Mouse (Mus musculus): ENCODE data around the gene Olfr205. TPM values are rescaled to one million over a fixed set of nuclear protein-coding genes. Genes with fewer than 3 reads are reported as not detected.
"Not testable (repeated sequence)": the region's sequence is repeated elsewhere in the genome, so short reads cannot be mapped to it uniquely, and the experiment has no call there.

Gene Olfr205
- not detected for total RNA-seq (2021)
- long read RNA-seq, experiment 1, result 0 reads
- long read RNA-seq, experiment 2, result 0 reads

DNA sequence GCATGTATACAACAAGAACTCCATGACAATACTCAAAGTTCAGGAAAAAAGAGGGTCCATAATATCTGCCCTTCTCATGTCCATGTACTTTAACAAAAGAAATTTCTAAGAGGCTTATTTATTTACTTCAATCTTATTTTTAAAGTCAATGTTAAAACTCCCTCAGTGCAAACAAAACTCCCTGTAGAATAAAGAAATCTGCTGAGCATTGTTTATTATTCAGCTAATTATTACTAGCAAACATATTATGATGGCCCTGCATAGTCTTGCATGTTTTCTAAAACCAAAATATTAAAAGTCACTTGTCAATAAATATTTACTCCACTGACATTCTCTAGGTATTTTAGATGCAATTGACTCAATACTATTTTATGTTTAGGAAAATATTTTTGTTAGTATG, at the start of gene Olfr205:
Gene Olfr205 (minus strand): TSS at position 101 of the 400 bp plus-strand sequence.
- H3K27ac ChIP-seq, result no peak within 1 kb of the TSS
- no peak for DNase-seq (ENCODE audit: extremely low spot score in 1 of 2, low spot score in 2 of 2)
- no peak within 1 kb of the TSS for H3K4me3 ChIP-seq
- intact Hi-C loops (cut with DNase I), result no loop called here
- no peak for TF ChIP-seq CTCF (IDR thresholded peaks at IDR 0.05)

DNA sequence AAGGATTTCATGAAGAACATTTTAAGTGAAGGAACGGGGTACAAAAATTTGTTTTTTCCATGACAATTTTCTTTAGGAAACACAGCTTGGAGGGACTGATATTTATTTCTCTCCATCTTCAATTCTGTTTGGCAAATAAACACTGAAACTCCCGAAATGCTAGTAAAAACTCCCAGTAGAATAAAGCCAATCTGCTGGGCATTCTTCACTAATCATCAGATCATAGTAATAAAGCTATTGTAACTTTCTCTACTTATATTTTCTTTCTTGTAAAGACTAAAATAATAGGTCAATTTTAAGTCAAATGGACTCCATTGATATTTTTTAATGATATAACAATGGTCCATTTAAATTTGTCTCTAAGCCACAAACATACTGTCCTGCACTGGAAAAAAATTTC, 33.0 kb upstream of the Olfr205 start, which contains the start of gene Olfr209:
Gene Olfr209 (minus strand): TSS at position 101 of the 400 bp plus-strand sequence.
- Histone ChIP-seq H3K27ac (no peak within 1 kb of the TSS), H3K4me3 (no peak within 1 kb of the TSS)
- no peak for DNase-seq (ENCODE audit: extremely low spot score in 1 of 2, low spot score in 2 of 2)
- TF ChIP-seq CTCF (IDR thresholded peaks at IDR 0.05), result no peak
- intact Hi-C loops (cut with DNase I), result loop anchor here (2.0 kb wide), 1 partner anchor 17 kb away; no protein-coding TSS in a partner anchor

- TF ChIP-seq CTCF (IDR thresholded peaks at IDR 0.05), result no peak
- intact Hi-C loops (cut with DNase I), result no loop called here
- no peak within 1 kb of the TSS for H3K4me3 ChIP-seq
- DNase-seq (ENCODE audit: extremely low spot score in 1 of 2, low spot score in 2 of 2), result no peak
- no peak within 1 kb of the TSS for H3K27ac ChIP-seq
Observed at GRCm38 (mm10) chr16:59349146-59349545, 18.2 kb upstream of the Olfr205 start, which contains the start of gene Olfr206. Olfr206 (minus strand) TSS chr16:59349246.

DNA sequence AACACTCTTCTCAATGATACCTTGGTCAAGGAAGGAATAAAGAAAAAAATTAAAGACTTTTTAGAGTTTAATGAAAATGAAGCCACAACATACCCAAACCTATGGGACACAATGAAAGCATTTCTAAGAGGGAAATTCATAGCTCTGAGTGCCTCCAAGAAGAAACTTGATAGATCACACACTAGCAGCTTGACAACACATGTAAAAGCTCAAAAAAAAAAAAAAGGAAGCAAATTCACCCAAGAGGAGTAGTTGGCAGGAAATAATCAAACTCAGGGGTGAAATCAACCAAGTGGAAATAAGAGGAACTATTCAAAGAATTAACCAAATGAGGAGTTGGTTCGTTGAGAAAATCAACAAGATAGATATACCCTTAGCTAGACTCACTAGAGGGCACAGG, 7.7 kb downstream of the Olfr205 start:
- intact Hi-C loops (cut with DNase I); H3K4me3 ChIP-seq; H3K27ac ChIP-seq; DNase-seq (ENCODE audit: extremely low spot score in 1 of 2, low spot score in 2 of 2): not testable (repeated sequence)

DNA sequence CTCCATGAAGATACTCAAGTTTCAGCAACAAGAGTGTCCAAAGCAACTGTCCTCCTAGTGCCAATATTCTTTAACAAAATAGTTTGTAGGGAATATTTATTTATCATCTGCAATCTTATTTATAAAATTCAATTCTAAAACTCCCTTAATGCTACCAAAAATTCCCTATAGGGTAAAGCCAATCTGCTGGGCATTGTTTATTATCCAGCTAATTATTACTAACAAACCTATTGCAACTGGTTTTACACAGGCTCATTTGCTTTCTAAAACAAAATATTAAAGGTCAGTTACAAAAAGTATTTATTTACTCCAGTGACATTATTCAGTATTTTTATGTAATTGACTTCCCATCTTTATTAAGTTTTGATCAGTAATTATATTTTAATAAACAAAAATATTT, 12.8 kb downstream of the Olfr205 start, which contains the start of gene Olfr204:
Gene Olfr204 (minus strand): TSS at position 101 of the 400 bp plus-strand sequence.
- no peak within 1 kb of the TSS for H3K27ac ChIP-seq
- DNase-seq (ENCODE audit: extremely low spot score in 1 of 2, low spot score in 2 of 2), result no peak
- no peak within 1 kb of the TSS for H3K4me3 ChIP-seq
- no peak for TF ChIP-seq CTCF (IDR thresholded peaks at IDR 0.05)
- intact Hi-C loops (cut with DNase I), result no loop called here

- TF ChIP-seq CTCF (IDR thresholded peaks at IDR 0.05), result no peak
- intact Hi-C loops (cut with DNase I), result no loop called here
- DNase-seq (ENCODE audit: extremely low spot score in 1 of 2, low spot score in 2 of 2), result no peak
- no peak within 1 kb of the TSS for H3K27ac ChIP-seq
- H3K4me3 ChIP-seq, result no peak within 1 kb of the TSS
Observed at GRCm38 (mm10) chr16:59298581-59298980, 32.4 kb downstream of the Olfr205 start, which contains the start of gene Olfr203. Olfr203 (plus strand) TSS chr16:59298881.

GRCm38 (mm10) chr16:59287576-59287975, 43.4 kb downstream of the Olfr205 start:
- DNase-seq (ENCODE audit: extremely low spot score in 1 of 2, low spot score in 2 of 2); H3K27ac ChIP-seq; H3K4me3 ChIP-seq; intact Hi-C loops (cut with DNase I): not testable (repeated sequence)

DNA sequence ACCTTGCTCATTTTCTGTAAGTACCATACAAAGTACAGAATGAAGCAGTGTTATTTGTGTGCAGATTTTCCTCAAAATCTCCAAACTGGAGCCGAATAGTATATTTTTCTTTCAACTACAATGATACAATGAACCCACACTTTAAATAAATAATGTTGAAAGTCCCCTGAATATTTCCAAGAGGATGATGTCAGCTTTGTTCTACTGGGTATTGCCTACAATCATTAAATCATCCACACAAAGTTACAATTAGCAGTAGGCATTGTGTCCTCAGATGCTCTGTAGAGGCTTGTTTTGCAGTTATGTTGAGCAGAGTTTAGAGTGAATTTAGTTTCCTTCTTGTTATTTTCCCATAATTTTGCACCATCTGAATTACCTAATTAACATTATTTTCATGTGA, 44.2 kb downstream of the Olfr205 start, which contains the start of gene Olfr202:
Gene Olfr202 (minus strand): TSS at position 101 of the 400 bp plus-strand sequence.
- no peak for TF ChIP-seq CTCF (IDR thresholded peaks at IDR 0.05)
- no peak for DNase-seq (ENCODE audit: extremely low spot score in 1 of 2, low spot score in 2 of 2)
- H3K4me3 ChIP-seq, result no peak within 1 kb of the TSS
- H3K27ac ChIP-seq, result no peak within 1 kb of the TSS
- intact Hi-C loops (cut with DNase I), result no loop called here

DNA sequence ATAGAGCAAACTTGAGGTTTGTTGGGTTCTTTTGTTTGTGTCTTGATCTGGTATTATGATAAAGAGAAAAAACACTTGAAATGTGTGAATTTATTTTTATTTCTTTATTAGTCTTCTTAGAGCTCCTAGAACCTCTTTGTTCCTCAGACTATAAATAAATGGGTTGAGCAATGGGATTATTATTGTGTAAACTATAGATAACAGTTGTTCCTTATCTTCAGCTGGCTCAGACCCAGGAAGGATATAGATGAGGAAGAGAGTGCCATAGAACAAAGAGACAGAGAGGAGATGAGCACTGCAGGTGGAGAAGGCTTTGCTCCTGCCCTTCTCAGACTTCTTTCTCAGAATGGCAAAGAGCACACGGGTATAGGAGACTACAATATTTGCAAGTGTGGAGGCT, 47.5 kb downstream of the Olfr205 start:
- intact Hi-C loops (cut with DNase I), result no loop called here

GRCm38 (mm10) chr16:59280542-59280941, 50.4 kb downstream of the Olfr205 start:
- TF ChIP-seq CTCF (IDR thresholded peaks at IDR 0.05), result no peak
- intact Hi-C loops (cut with DNase I), result no loop called here
- no peak for DNase-seq (ENCODE audit: extremely low spot score in 1 of 2, low spot score in 2 of 2)
- Histone ChIP-seq H3K4me3 (no peak overlapping the region), H3K27ac (no peak overlapping the region)

More for the DNA sequence above, 47.5 kb downstream of the Olfr205 start:
- TF ChIP-seq CTCF (IDR thresholded peaks at IDR 0.05), result no peak
- no peak for DNase-seq (ENCODE audit: extremely low spot score in 1 of 2, low spot score in 2 of 2)
- Histone ChIP-seq H3K4me3 (no peak overlapping the region), H3K27ac (no peak overlapping the region)

Other genes starting within 250 kb of the Olfr205 start
- gene Olfr191, start 241.3 kb downstream of the Olfr205 start, total RNA-seq (2021), result not detected
- not detected for gene Olfr193, start 219.3 kb downstream of the Olfr205 start, total RNA-seq (2021)
- not detected for gene Olfr194, start 210.1 kb downstream of the Olfr205 start, total RNA-seq (2021)
- not detected for gene Olfr195, start 184.1 kb downstream of the Olfr205 start, total RNA-seq (2021)
- not detected for gene Olfr196, start 160.7 kb downstream of the Olfr205 start, total RNA-seq (2021)
- gene Olfr198, start 127.6 kb downstream of the Olfr205 start, total RNA-seq (2021), result not detected
- not detected for gene Olfr199, start 111.4 kb downstream of the Olfr205 start, total RNA-seq (2021)
- gene Olfr201, start 58.5 kb downstream of the Olfr205 start, total RNA-seq (2021), result not detected
- gene Olfr202, start 44.3 kb downstream of the Olfr205 start, total RNA-seq (2021), result not detected
- not detected for gene Olfr203, start 32.3 kb downstream of the Olfr205 start, total RNA-seq (2021)
- not detected for gene Olfr204, start 12.9 kb downstream of the Olfr205 start, total RNA-seq (2021)
- gene Olfr206, start 18.1 kb upstream of the Olfr205 start, total RNA-seq (2021), result not detected
- gene Olfr209, start 32.9 kb upstream of the Olfr205 start, total RNA-seq (2021), result not detected
- gene Gabrr3, start 76.2 kb upstream of the Olfr205 start, total RNA-seq (2021), result under 1 TPM in 1 of 2 experiments, not detected in 1; 0.07 TPM
- gene Riox2, start 140.6 kb upstream of the Olfr205 start, total RNA-seq (2021), result 10 to 100 TPM; 12.7 to 15.9 TPM

Measured in left cerebral cortex, adult 2 months (tissue).